Mouse (Mus musculus): ENCODE data around the gene Efcab12. TPM values are rescaled to one million over a fixed set of nuclear protein-coding genes. Genes with fewer than 3 reads are reported as not detected.

The Efcab12 gene
- polyA plus RNA-seq, 1 experiment from 2014 or later, result 0.58 TPM

DNA sequence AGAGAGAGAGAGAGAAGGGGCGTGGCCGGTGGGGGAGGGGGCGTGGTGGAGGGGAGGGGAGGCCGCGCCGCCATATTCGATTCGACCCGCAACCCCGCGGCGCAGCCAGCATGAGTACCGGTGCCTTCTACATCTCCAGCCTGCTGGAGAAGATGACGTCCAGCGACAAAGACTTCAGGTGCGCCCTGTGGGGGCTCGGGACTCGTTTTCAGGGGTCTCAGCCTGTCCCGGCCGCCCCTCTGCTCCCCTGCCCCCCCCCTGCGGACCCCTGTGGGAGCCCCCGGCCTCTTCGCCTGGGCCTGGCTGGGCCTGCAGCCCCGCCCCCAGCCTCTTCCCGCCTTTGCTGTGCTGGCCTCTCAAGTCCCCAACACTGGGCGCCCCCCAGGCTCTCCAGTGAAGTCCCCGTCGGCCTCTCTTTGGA lies 63.7 kb downstream of the Efcab12 start, which contains the start of gene Cand2:
Gene Cand2, plus strand, starts transcription at position 38 of the 421 bp plus-strand sequence.
- peak within 1 kb of the TSS; percentile 61 for H3K9ac ChIP-seq
- H3K27ac ChIP-seq, result peak within 1 kb of the TSS; percentile 84
- no peaks in the 10 kb centered on the region for H3K36me3 ChIP-seq
- H3K4me2 ChIP-seq, result peak within 1 kb of the TSS; percentile 88
- ATAC-seq (ENCODE audit: insufficient read depth, low FRiP score, low read depth), result peak; percentile 77
- no peaks in the 10 kb centered on the region for H3K27me3 ChIP-seq (replicated peaks)
- H3K4me3 ChIP-seq (replicated peaks), result peak within 1 kb of the TSS; percentile 82
- peaks cover 14% of the 10 kb centered on the region for H3K4me1 ChIP-seq
- H3K9me3 ChIP-seq, result no peaks in the 10 kb centered on the region
- WGBS, result 2% methylated on average over 28 of the region's 28 CpGs

DNA sequence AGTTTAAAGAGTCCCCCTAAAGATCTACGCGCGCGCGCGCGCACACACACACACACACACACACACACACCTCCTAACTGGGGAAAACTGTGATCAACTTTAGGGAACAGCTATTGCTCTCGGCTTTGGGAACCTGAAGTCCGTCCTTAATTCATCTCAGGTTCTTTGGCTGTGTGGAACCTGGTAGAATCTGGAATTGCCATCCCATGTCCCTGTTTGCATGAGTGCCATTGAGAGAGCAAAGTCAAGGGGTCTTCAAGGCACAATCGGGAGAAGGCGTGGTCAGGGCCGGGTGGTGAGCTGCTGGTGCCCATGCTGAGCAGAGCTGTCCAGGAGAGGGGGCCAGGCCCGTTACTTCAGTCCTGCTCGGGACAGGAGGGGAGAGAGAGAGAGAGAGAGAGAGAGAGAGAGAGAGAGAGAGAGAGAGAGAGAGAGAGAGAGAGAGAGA lies 64.2 kb downstream of the Efcab12 start:
- Histone ChIP-seq H3K4me2 (peak overlapping the region; percentile 88), H3K9ac (peak overlapping the region; percentile 22; the same call in 1 of the 2 replicates), H3K4me1 (peaks cover 14% of the 10 kb centered on the region), H3K9me3 (no peaks in the 10 kb centered on the region), H3K27ac (peak overlapping the region; percentile 73), H3K27me3 (replicated peaks) (no peaks in the 10 kb centered on the region), H3K4me3 (replicated peaks) (peak overlapping the region; percentile 82), H3K36me3 (no peaks in the 10 kb centered on the region)
- ATAC-seq (ENCODE audit: insufficient read depth, low FRiP score, low read depth), result peak; percentile 57; the same call in 1 of the 2 replicates
- WGBS, result under 1% methylated on average over 14 of the region's 14 CpGs

DNA sequence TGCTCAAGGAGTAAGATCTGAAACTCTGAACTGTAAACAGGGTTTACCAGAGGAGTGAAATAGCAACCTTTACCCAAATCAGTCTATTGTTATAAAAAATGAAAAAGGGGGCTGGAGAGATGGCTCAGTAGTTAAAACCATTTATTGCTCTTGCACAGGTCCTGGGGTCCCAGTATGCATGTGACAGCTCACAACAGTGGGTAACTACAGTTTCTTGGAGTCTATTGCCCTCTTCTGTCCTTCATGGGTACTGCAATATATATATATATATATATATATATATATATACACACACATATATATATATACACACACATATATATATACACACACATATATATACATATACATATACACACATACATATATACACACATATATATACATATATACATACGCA lies 65.6 kb downstream of the Efcab12 start:
- Histone ChIP-seq H3K9me3 (no peaks in the 10 kb centered on the region), H3K27me3 (replicated peaks) (no peaks in the 10 kb centered on the region), H3K4me1 (peaks cover 14% of the 10 kb centered on the region), H3K36me3 (no peaks in the 10 kb centered on the region), H3K27ac (no peak overlapping the region), H3K4me2 (no peak overlapping the region), H3K4me3 (replicated peaks) (no peak overlapping the region), H3K9ac (no peak overlapping the region)
- ATAC-seq (ENCODE audit: insufficient read depth, low FRiP score, low read depth), result no peak
- WGBS, result 87% methylated on average over 1 of the region's 1 CpGs

DNA sequence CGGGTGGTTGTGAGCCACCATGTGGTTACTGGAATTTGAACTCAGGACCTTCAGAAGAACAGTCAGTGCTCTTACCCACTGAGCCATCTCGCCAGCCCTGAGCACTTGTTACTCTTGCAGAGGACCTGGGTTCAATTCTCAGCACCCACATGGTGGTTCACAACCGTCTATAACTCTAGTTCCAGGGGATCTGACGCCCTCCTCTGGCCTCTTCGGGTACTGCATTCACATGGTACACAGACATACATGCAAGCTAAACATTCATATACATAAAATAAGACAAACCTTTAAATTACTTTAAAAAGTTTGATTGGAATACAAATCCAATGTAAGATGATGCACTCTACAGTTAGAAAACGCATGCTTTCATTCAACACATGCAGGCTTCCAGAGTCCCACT lies 66.0 kb downstream of the Efcab12 start:
- no peak overlapping the region for H3K4me3 ChIP-seq (replicated peaks)
- H3K9me3 ChIP-seq, result no peaks in the 10 kb centered on the region
- WGBS, result 79% methylated on average over 6 of the region's 6 CpGs
- no peak overlapping the region for H3K9ac ChIP-seq
- peaks cover 14% of the 10 kb centered on the region for H3K4me1 ChIP-seq
- H3K27ac ChIP-seq, result no peak overlapping the region
- no peaks in the 10 kb centered on the region for H3K27me3 ChIP-seq (replicated peaks)
- no peak for ATAC-seq (ENCODE audit: insufficient read depth, low FRiP score, low read depth)
- no peak overlapping the region for H3K4me2 ChIP-seq
- no peaks in the 10 kb centered on the region for H3K36me3 ChIP-seq

DNA sequence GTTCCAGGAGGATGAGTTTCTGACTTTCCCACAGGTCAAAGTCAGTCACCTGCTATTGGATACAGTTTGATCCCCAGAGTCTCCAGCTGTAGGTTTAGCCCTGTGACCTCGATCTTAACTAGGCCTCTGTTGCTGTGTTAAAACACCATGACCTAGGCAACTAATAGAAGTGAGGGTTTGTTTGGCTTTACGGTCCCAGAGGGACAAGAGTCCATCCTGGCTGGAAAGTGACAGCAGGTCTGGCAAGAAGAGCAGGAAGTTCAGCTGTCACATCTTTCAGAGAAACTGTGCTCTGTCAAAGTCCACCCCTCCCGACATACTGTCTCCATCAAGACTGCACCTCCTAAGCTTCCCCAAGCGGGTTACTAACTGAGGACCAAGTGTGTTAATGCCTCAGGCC lies 67.4 kb downstream of the Efcab12 start:
- H3K9ac ChIP-seq, result no peak overlapping the region
- no peaks in the 10 kb centered on the region for H3K36me3 ChIP-seq
- no peaks in the 10 kb centered on the region for H3K27me3 ChIP-seq (replicated peaks)
- 64% methylated on average over 4 of the region's 4 CpGs for WGBS
- ATAC-seq (ENCODE audit: insufficient read depth, low FRiP score, low read depth), result no peak
- no peaks in the 10 kb centered on the region for H3K9me3 ChIP-seq
- peaks cover 7% of the 10 kb centered on the region for H3K4me1 ChIP-seq
- no peak overlapping the region for H3K4me2 ChIP-seq
- no peak overlapping the region for H3K4me3 ChIP-seq (replicated peaks)
- no peak overlapping the region for H3K27ac ChIP-seq

DNA sequence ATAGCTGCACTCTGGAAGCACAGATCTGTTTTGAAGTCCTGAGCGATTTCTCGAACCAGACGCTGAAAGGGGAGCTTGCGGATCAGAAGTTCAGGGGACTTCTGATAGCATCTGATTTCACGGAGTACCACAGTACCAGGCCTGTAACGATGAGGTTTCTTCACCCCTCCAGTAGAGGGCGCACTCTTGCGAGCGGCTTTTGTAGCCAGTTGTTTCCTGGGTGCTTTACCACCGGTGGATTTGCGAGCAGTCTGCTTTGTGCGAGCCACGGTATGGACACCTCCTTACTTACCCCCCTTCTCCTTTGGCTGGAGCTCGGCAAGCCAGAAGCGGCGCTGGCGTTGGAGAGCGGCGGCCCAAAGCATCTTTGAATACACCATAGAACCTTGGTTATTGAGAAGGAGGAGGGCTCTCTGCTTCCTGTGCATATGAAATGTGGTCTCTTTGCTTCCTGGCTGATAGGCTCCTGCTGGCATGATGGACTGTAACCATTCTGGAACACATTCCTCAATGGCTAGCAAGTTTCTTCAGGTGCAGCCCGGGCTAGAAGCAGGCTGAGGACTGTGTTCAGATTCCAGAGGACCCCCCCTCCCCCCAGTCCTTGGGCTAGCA lies 68.0 kb downstream of the Efcab12 start:
- no peak for ATAC-seq (ENCODE audit: insufficient read depth, low FRiP score, low read depth)
- H3K9ac ChIP-seq, result no peak overlapping the region
- 0 out of 2 replicates have a peak, but pooled peaks cover 1% of the 10 kb centered on the region for H3K4me1 ChIP-seq
- no peaks in the 10 kb centered on the region for H3K36me3 ChIP-seq
- no peak overlapping the region for H3K4me2 ChIP-seq
- no peaks in the 10 kb centered on the region for H3K27me3 ChIP-seq (replicated peaks)
- 83% methylated on average over 20 of the region's 20 CpGs for WGBS
- H3K9me3 ChIP-seq, result no peaks in the 10 kb centered on the region
- no peak overlapping the region for H3K27ac ChIP-seq
- H3K4me3 ChIP-seq (replicated peaks), result no peak overlapping the region

DNA sequence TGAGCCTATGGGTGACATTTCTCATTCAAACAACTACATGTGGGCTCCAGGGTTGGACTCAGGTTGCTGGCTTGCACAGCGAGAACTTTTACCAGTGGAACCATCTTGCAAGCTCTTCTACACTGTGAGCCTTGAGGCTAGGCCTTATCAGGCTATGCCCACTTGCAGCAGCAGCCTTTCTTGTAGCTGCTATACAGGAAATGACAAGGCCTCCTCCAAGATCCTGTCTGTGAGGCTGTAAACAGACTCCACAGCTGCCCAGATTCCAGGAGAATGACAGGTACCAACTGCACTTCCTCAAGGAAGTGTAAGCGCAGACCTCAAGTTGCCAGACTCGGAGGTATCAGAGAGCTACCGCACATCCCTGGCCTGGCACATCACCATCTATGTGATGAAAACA lies 70.0 kb downstream of the Efcab12 start:
- 61% methylated on average over 4 of the region's 4 CpGs for WGBS
- Histone ChIP-seq H3K27ac (0 out of 2 replicates have a peak overlapping the region, but pooled peaks have one; percentile 10), H3K4me3 (replicated peaks) (no peak overlapping the region), H3K9ac (no peak overlapping the region), H3K9me3 (no peaks in the 10 kb centered on the region), H3K4me2 (no peak overlapping the region), H3K4me1 (peaks cover 7% of the 10 kb centered on the region), H3K36me3 (no peaks in the 10 kb centered on the region), H3K27me3 (replicated peaks) (no peaks in the 10 kb centered on the region)
- ATAC-seq (ENCODE audit: insufficient read depth, low FRiP score, low read depth), result no peak

DNA sequence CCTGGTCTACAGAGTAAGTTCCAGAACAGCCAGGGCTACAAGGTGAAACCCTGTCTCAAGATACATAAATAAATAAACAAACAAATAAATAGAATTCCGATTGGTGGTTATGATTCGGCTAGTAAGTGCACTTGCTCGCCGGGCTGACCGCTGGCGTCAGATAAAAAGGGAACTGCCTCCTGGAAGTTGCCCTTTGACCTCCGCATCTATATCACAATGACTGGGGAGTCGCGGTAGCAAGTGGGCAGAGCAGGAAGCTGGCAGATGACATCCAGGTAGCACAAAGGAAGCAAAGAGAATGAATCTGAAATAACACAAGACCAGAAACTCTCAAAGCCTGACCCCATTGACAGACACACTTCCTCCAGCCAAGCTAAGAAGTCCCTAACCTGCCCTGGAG lies 70.9 kb downstream of the Efcab12 start:
- no peaks in the 10 kb centered on the region for H3K27me3 ChIP-seq (replicated peaks)
- H3K9ac ChIP-seq, result no peak overlapping the region
- no peak overlapping the region for H3K4me2 ChIP-seq
- no peak for ATAC-seq (ENCODE audit: insufficient read depth, low FRiP score, low read depth)
- no peaks in the 10 kb centered on the region for H3K9me3 ChIP-seq
- peaks cover 11% of the 10 kb centered on the region for H3K4me1 ChIP-seq
- H3K36me3 ChIP-seq, result no peaks in the 10 kb centered on the region
- no peak overlapping the region for H3K4me3 ChIP-seq (replicated peaks)
- no peak overlapping the region for H3K27ac ChIP-seq
- 49% methylated on average over 9 of the region's 9 CpGs for WGBS

DNA sequence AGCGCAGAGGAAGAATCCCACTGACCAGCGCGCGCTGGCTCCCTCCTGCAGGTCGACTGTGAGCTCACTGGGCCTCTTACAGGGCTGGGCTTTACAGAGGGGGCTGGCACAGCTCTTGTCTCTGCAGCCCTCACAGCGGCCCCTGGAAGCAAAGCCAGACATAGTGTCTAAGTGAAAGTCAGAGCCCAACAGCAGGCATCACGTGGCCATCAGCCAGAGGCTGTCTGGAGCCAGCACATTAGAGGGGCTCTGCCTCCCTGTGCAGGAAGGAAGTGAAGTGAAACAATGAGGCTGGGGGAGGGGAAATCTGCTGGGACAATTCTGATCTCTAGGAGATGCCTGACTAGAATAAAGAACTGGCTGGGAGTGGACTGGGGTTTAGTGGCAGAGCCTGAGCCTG lies 74.0 kb downstream of the Efcab12 start:
- H3K4me1 ChIP-seq, result peaks cover 20% of the 10 kb centered on the region
- ATAC-seq (ENCODE audit: insufficient read depth, low FRiP score, low read depth), result peak; percentile 82
- H3K9ac ChIP-seq, result no peak overlapping the region
- 8% methylated on average over 7 of the region's 7 CpGs for WGBS
- H3K27me3 ChIP-seq (replicated peaks), result no peaks in the 10 kb centered on the region
- H3K4me3 ChIP-seq (replicated peaks), result no peak overlapping the region
- H3K9me3 ChIP-seq, result no peaks in the 10 kb centered on the region
- peak overlapping the region; percentile 28 for H3K4me2 ChIP-seq
- H3K27ac ChIP-seq, result peak overlapping the region; percentile 77
- no peaks in the 10 kb centered on the region for H3K36me3 ChIP-seq

DNA sequence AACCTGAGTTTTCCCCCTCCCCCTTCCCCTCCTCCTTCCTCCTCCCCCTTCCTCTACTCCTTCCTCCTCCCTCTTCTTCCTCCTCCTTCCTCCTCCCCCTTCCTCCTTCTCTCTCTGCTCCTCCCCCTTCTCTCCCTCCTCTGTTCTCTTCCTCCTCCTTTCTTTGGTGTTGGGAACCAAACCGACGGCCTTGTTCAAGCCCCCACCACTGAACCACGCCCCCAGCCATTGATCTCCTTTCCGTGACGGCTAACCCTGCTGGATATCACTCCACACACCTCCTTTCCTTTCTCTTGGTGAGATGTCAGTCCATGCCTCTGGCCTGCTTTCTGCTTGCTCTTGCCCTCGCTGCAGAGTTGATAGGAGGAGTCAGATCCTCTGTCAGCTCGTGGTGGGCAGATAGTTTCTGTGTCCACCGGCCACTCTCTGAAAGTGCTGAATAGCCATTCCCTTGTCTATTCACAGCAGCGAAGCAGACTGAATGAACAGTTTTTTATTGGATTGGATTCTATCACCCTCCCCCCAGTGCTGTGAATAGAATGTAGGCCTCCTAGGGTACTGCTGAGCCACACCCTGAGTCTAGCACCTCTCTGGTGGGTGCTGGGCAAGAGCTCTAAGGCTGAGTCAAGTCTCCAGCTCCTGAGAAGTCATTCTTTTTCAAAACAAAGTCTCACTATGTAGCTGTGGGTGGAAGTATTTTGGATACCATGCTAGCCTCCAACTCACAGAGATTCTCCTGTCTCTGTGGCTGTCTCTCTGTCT lies 76.0 kb downstream of the Efcab12 start, which contains the start of gene Tmem40:
Gene Tmem40, minus strand, starts transcription at position 416 of the 762 bp plus-strand sequence.
- no peak for ATAC-seq (ENCODE audit: insufficient read depth, low FRiP score, low read depth)
- H3K9ac ChIP-seq, result no peak within 1 kb of the TSS
- H3K4me3 ChIP-seq (replicated peaks), result no peak within 1 kb of the TSS
- no peaks in the 10 kb centered on the region for H3K9me3 ChIP-seq
- no peaks in the 10 kb centered on the region for H3K27me3 ChIP-seq (replicated peaks)
- H3K4me2 ChIP-seq, result peak within 1 kb of the TSS; percentile 36
- H3K4me1 ChIP-seq, result peaks cover 24% of the 10 kb centered on the region
- H3K36me3 ChIP-seq, result no peaks in the 10 kb centered on the region
- H3K27ac ChIP-seq, result peak within 1 kb of the TSS; percentile 73
- WGBS, result 3% methylated on average over 9 of the region's 9 CpGs

DNA sequence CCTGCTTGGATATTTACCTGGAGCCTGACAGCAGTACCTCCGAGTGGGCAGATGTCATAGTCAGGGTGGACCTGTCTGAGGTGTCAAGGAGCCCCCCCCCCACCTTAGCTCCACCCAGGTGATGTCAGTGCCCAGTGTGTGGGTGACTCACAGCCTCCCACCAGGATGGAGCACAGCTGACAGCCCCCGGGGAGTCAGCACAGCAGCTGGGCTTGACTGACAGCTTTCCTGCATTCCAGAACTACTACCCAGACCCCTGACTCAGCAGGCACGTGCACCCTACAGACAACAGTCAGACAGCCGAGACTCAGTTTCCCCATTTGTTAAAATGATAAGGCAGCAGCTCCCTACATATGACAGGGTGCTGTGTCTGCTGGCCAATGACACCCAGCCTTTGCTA lies 77.2 kb downstream of the Efcab12 start:
- Histone ChIP-seq H3K9ac (no peak overlapping the region), H3K9me3 (no peaks in the 10 kb centered on the region), H3K36me3 (no peaks in the 10 kb centered on the region), H3K27ac (no peak overlapping the region), H3K27me3 (replicated peaks) (no peaks in the 10 kb centered on the region), H3K4me2 (no peak overlapping the region), H3K4me1 (peaks cover 24% of the 10 kb centered on the region), H3K4me3 (replicated peaks) (no peak overlapping the region)
- no peak for ATAC-seq (ENCODE audit: insufficient read depth, low FRiP score, low read depth)
- WGBS, result 45% methylated on average over 4 of the region's 4 CpGs
